Mouse (Mus musculus) liver, postnatal 0 days (tissue): ENCODE results near the gene Krt15.

Experiments used
- CTCF ChIP-seq: sonication (generic); IDR thresholded peaks from 2 replicates; pipeline ENCODE4 v1.5.1; 2016; ENCODE audit warnings: antibody characterized with exemption, low read depth
- EP300 ChIP-seq: IDR thresholded peaks from 2 replicates; pipeline ENCODE4 v1.6.1; 2016; ENCODE audit warnings: antibody characterized with exemption, low read depth, mild to moderate bottlenecking

DNA sequence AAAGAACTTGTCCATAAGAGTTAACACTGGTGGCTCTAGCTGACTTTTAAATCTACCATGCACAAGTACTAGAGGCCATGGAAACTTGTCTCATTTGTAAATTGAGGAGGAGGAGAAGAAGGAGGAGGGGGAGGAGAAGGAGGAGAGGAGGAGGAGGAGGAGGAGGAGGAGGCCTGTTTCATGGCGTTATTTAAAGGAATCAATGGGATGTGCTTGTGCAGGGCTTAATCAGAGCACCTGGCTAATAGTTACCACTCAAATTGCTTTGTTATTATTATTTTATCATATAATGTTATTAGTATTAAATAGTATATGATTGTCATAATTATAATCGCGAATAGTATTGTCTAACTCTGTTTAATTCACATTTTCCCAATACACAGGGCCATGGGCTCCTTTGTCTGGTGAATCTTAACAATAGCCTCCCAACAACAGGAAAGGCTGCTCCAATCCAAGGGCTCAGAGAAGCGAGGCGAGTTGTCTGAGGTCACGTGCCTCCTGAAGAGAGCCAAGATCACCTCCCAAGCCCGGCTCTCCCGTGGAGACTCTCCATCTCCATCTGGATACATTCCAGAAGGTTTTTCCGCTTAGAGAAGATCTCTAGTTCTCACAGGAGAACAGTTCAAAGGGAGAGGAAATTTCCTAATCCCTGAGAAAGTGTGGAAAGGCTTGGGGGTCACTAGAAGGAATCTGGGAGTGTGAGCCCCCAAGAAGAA, 13.0 kb upstream of the Krt15 start, which contains the start of gene Krt19:
- TF ChIP-seq CTCF (no peak), EP300 (no peak)
